Mouse (Mus musculus): ENCODE data around the gene Itga4. TPM values are rescaled to one million over a fixed set of nuclear protein-coding genes. Genes with fewer than 3 reads are reported as not detected.

The Itga4 gene
- polyA plus RNA-seq, 1 experiment from 2014 or later = 3.1 TPM

GRCm38 (mm10) chr2:79237216-79237615 lies 18.0 kb upstream of the Itga4 start:
- no peaks in the 10 kb centered on the region for H3K27me3 ChIP-seq (replicated peaks; ENCODE audit: control insufficient read depth, insufficient read depth, low read length)

GRCm38 (mm10) chr2:79244276-79244675 lies 10.9 kb upstream of the Itga4 start:
- Histone ChIP-seq H3K4me2 (ENCODE audit: low read length) (no peak overlapping the region), H3K27me3 (replicated peaks; ENCODE audit: control insufficient read depth, insufficient read depth, low read length) (no peaks in the 10 kb centered on the region), H3K36me3 (ENCODE audit: control insufficient read depth, insufficient read depth) (no peaks in the 10 kb centered on the region), H3K9ac (replicated peaks; ENCODE audit: low read depth, low read length) (no peak overlapping the region), H3K9me3 (ENCODE audit: control insufficient read depth, low read length) (no peaks in the 10 kb centered on the region), H3K4me3 (replicated peaks; ENCODE audit: low read length) (no peak overlapping the region), H3K4me1 (replicated peaks; ENCODE audit: control insufficient read depth, insufficient read depth, low read length) (no peaks in the 10 kb centered on the region), H3K27ac (ENCODE audit: low read length) (no peak overlapping the region)
- WGBS = 86% methylated on average over 5 of the region's 5 CpGs
- no peak for ATAC-seq

More at GRCm38 (mm10) chr2:79237216-79237615, 18.0 kb upstream of the Itga4 start:
- no peaks in the 10 kb centered on the region for H3K4me1 ChIP-seq (replicated peaks; ENCODE audit: control insufficient read depth, insufficient read depth, low read length)
- no peak overlapping the region for H3K27ac ChIP-seq (ENCODE audit: low read length)
- no peak for ATAC-seq
- no peaks in the 10 kb centered on the region for H3K9me3 ChIP-seq (ENCODE audit: control insufficient read depth, low read length)
- no peak overlapping the region for H3K4me2 ChIP-seq (ENCODE audit: low read length)
- 73% methylated on average over 6 of the region's 6 CpGs for WGBS
- no peaks in the 10 kb centered on the region for H3K36me3 ChIP-seq (ENCODE audit: control insufficient read depth, insufficient read depth)
- no peak overlapping the region for H3K4me3 ChIP-seq (replicated peaks; ENCODE audit: low read length)
- H3K9ac ChIP-seq (replicated peaks; ENCODE audit: low read depth, low read length) = no peak overlapping the region

GRCm38 (mm10) chr2:79244743-79245142 lies 10.5 kb upstream of the Itga4 start:
- Histone ChIP-seq H3K4me2 (ENCODE audit: low read length) (no peak overlapping the region), H3K9ac (replicated peaks; ENCODE audit: low read depth, low read length) (no peak overlapping the region), H3K4me3 (replicated peaks; ENCODE audit: low read length) (no peak overlapping the region), H3K4me1 (replicated peaks; ENCODE audit: control insufficient read depth, insufficient read depth, low read length) (no peaks in the 10 kb centered on the region), H3K9me3 (ENCODE audit: control insufficient read depth, low read length) (no peaks in the 10 kb centered on the region), H3K27ac (ENCODE audit: low read length) (no peak overlapping the region), H3K36me3 (ENCODE audit: control insufficient read depth, insufficient read depth) (no peaks in the 10 kb centered on the region), H3K27me3 (replicated peaks; ENCODE audit: control insufficient read depth, insufficient read depth, low read length) (no peaks in the 10 kb centered on the region)
- WGBS = 97% methylated on average over 1 of the region's 1 CpGs
- no peak for ATAC-seq

- H3K4me2 ChIP-seq (ENCODE audit: low read length) = no peak overlapping the region
- H3K9me3 ChIP-seq (ENCODE audit: control insufficient read depth, low read length) = no peaks in the 10 kb centered on the region
- H3K36me3 ChIP-seq (ENCODE audit: control insufficient read depth, insufficient read depth) = no peaks in the 10 kb centered on the region
- no peaks in the 10 kb centered on the region for H3K4me1 ChIP-seq (replicated peaks; ENCODE audit: control insufficient read depth, insufficient read depth, low read length)
- no peak overlapping the region for H3K4me3 ChIP-seq (replicated peaks; ENCODE audit: low read length)
- no peak for ATAC-seq
- WGBS = 88% methylated on average over 5 of the region's 5 CpGs
- no peaks in the 10 kb centered on the region for H3K27me3 ChIP-seq (replicated peaks; ENCODE audit: control insufficient read depth, insufficient read depth, low read length)
- no peak overlapping the region for H3K27ac ChIP-seq (ENCODE audit: low read length)
- H3K9ac ChIP-seq (replicated peaks; ENCODE audit: low read depth, low read length) = no peak overlapping the region
Observed at GRCm38 (mm10) chr2:79248283-79248682, 6.9 kb upstream of the Itga4 start.

GRCm38 (mm10) chr2:79250510-79250909 lies 4.7 kb upstream of the Itga4 start:
- no peaks in the 10 kb centered on the region for H3K9me3 ChIP-seq (ENCODE audit: control insufficient read depth, low read length)
- WGBS = 17% methylated on average over 1 of the region's 1 CpGs
- no peak overlapping the region for H3K4me2 ChIP-seq (ENCODE audit: low read length)
- H3K27ac ChIP-seq (ENCODE audit: low read length) = no peak overlapping the region
- H3K36me3 ChIP-seq (ENCODE audit: control insufficient read depth, insufficient read depth) = no peaks in the 10 kb centered on the region
- peaks cover 6% of the 10 kb centered on the region for H3K4me1 ChIP-seq (replicated peaks; ENCODE audit: control insufficient read depth, insufficient read depth, low read length)
- H3K4me3 ChIP-seq (replicated peaks; ENCODE audit: low read length) = no peak overlapping the region
- H3K27me3 ChIP-seq (replicated peaks; ENCODE audit: control insufficient read depth, insufficient read depth, low read length) = no peaks in the 10 kb centered on the region
- H3K9ac ChIP-seq (replicated peaks; ENCODE audit: low read depth, low read length) = no peak overlapping the region
- no peak for ATAC-seq

GRCm38 (mm10) chr2:79253754-79254197 lies 1.4 kb upstream of the Itga4 start:
- Histone ChIP-seq H3K27me3 (replicated peaks; ENCODE audit: control insufficient read depth, insufficient read depth, low read length) (peaks cover 4% of the 10 kb centered on the region; the same call in 1 of the 2 replicates), H3K27ac (ENCODE audit: low read length) (no peak overlapping the region), H3K36me3 (ENCODE audit: control insufficient read depth, insufficient read depth) (no peaks in the 10 kb centered on the region), H3K9ac (replicated peaks; ENCODE audit: low read depth, low read length) (no peak overlapping the region), H3K4me1 (replicated peaks; ENCODE audit: control insufficient read depth, insufficient read depth, low read length) (peaks cover 12% of the 10 kb centered on the region), H3K4me3 (replicated peaks; ENCODE audit: low read length) (no peak overlapping the region), H3K4me2 (ENCODE audit: low read length) (no peak overlapping the region), H3K9me3 (ENCODE audit: control insufficient read depth, low read length) (no peaks in the 10 kb centered on the region)
- ATAC-seq = no peak
- WGBS = 67% methylated on average over 8 of the region's 8 CpGs

GRCm38 (mm10) chr2:79254588-79255191 lies 536 bp upstream of the Itga4 start:
- Histone ChIP-seq H3K9me3 (ENCODE audit: control insufficient read depth, low read length) (no peaks in the 10 kb centered on the region), H3K4me3 (replicated peaks; ENCODE audit: low read length) (peak overlapping the region; percentile 52), H3K9ac (replicated peaks; ENCODE audit: low read depth, low read length) (no peak overlapping the region), H3K27ac (ENCODE audit: low read length) (no peak overlapping the region), H3K27me3 (replicated peaks; ENCODE audit: control insufficient read depth, insufficient read depth, low read length) (peaks cover 4% of the 10 kb centered on the region; the same call in 1 of the 2 replicates), H3K4me1 (replicated peaks; ENCODE audit: control insufficient read depth, insufficient read depth, low read length) (peaks cover 12% of the 10 kb centered on the region), H3K36me3 (ENCODE audit: control insufficient read depth, insufficient read depth) (no peaks in the 10 kb centered on the region), H3K4me2 (ENCODE audit: low read length) (peak overlapping the region; percentile 97)
- ATAC-seq = 0 out of 2 replicates have a peak, but pooled peaks have one; percentile 3
- WGBS = 57% methylated on average over 3 of the region's 3 CpGs

- H3K9ac ChIP-seq (replicated peaks; ENCODE audit: low read depth, low read length) = peak overlapping the region; percentile 58
- H3K4me2 ChIP-seq (ENCODE audit: low read length) = peak overlapping the region; percentile 97
- peak; percentile 23; the same call in 1 of the 2 replicates for ATAC-seq
- H3K36me3 ChIP-seq (ENCODE audit: control insufficient read depth, insufficient read depth) = no peaks in the 10 kb centered on the region
- H3K27ac ChIP-seq (ENCODE audit: low read length) = no peak overlapping the region; the same call in 1 of the 2 replicates
- WGBS = 14% methylated on average over 7 of the region's 7 CpGs
- H3K27me3 ChIP-seq (replicated peaks; ENCODE audit: control insufficient read depth, insufficient read depth, low read length) = peaks cover 4% of the 10 kb centered on the region; the same call in 1 of the 2 replicates
- peaks cover 12% of the 10 kb centered on the region for H3K4me1 ChIP-seq (replicated peaks; ENCODE audit: control insufficient read depth, insufficient read depth, low read length)
- peak overlapping the region; percentile 52 for H3K4me3 ChIP-seq (replicated peaks; ENCODE audit: low read length)
- H3K9me3 ChIP-seq (ENCODE audit: control insufficient read depth, low read length) = no peaks in the 10 kb centered on the region
Observed at GRCm38 (mm10) chr2:79256001-79256339, 744 bp downstream of the Itga4 start.

GRCm38 (mm10) chr2:79256376-79256775 lies 1.1 kb downstream of the Itga4 start:
- no peak for ATAC-seq
- no peak overlapping the region for H3K9ac ChIP-seq (replicated peaks; ENCODE audit: low read depth, low read length)
- WGBS = 79% methylated on average over 1 of the region's 1 CpGs
- H3K9me3 ChIP-seq (ENCODE audit: control insufficient read depth, low read length) = no peaks in the 10 kb centered on the region
- H3K36me3 ChIP-seq (ENCODE audit: control insufficient read depth, insufficient read depth) = no peaks in the 10 kb centered on the region
- H3K27me3 ChIP-seq (replicated peaks; ENCODE audit: control insufficient read depth, insufficient read depth, low read length) = peaks cover 4% of the 10 kb centered on the region; the same call in 1 of the 2 replicates
- no peak overlapping the region for H3K27ac ChIP-seq (ENCODE audit: low read length)
- peak overlapping the region; percentile 97 for H3K4me2 ChIP-seq (ENCODE audit: low read length)
- peaks cover 12% of the 10 kb centered on the region for H3K4me1 ChIP-seq (replicated peaks; ENCODE audit: control insufficient read depth, insufficient read depth, low read length)
- H3K4me3 ChIP-seq (replicated peaks; ENCODE audit: low read length) = peak overlapping the region; percentile 52; the same call in 1 of the 2 replicates
